Mouse (Mus musculus) gastrocnemius, postnatal 25 days (tissue): ENCODE data around the gene Fam19a3. TPM values are rescaled to one million over a fixed set of nuclear protein-coding genes. Genes with fewer than 3 reads are reported as not detected.
"Not testable (repeated sequence)": the region's sequence is repeated elsewhere in the genome, so short reads cannot be mapped to it uniquely, and the experiment has no call there.

ENCODE experiments used
- DNase-seq: peaks from one replicate; pipeline ENCODE4 v3.0.0; 2022
- long read RNA-seq, 2 experiments: library from polyadenylated mRNA; stranded (forward); transcript quantifications; one replicate each; pipeline ENCODE4 v2.0.0; 2021
- total RNA-seq, 2 experiments: library from RNA; stranded (reverse); gene quantifications; 1 replicate in 1 of 2; 2 replicates in 1 of 2; pipeline ENCODE4 v1.2.3; 2021

Gene Fam19a3
- 1 to 10 TPM; 4.0 to 4.6 TPM for total RNA-seq
- long read RNA-seq, experiment 1, result 0 reads
- long read RNA-seq, experiment 2, result 0 reads

DNA sequence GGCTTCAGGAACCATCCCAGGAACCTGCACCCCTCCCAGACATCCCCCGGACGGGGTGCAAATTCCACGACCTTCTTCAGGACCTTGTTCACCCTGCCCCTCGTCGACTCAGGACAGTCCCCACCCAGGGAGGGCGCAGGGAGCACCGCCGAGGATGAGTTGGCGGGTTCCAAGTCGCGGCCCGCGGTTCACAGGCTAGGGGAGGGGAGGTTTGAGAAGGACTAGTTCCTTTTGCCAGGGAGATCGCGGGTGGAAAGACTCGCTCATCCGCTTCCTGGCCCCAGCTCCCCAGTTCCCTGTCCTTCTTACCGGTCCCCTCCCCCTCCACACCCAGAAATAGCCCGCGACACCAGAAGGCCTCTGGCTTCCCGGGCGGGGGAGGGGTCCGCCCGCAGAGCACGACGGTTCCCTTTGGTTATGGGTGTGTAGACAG is at the start of gene Fam19a3:
TSS of gene Fam19a3 (minus strand) at position 370 of the 433 bp plus-strand sequence.
- DNase-seq, result peak; percentile 80

DNA sequence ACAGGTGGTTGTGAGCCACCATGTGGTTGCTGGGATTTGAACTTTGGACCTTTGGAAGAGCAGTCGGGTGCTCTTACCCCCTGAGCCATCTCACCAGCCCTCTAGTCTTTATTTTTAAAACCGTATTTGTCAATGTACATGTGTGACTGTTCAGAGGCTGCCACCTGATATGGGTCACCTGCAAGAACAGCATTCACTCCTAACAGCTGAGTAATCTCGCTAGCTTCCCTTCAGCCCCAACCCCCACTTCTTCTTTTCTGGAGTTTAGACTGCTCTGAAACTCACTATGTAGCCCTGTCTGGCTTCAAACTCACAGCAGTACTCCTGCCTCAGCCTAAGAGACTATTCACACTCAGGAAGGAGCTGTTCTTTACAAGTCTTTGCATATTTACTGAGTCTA is 40.8 kb upstream of the Fam19a3 start:
- no peak for DNase-seq

GRCm38 (mm10) chr3:104820426-104820825 is 38.8 kb upstream of the Fam19a3 start:
- DNase-seq, result no peak

DNA sequence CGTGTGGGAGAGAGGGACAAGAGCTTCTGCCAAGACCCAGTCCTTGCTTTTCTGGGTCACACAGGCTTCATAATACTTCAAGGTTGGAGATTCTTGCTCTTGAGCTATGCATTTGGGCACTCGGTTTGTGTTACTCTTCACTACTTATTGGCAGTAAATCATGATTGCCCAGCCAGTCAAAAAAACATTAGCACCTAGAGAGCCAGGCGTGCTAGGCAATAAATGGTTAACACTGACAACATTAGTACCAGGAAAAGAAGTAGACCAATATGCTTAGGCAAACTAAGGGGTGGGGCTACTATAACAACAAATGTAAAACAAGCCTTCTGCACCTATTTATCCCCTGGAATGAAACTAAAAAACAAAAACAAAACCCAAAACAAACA is 37.1 kb upstream of the Fam19a3 start:
- no peak for DNase-seq

DNA sequence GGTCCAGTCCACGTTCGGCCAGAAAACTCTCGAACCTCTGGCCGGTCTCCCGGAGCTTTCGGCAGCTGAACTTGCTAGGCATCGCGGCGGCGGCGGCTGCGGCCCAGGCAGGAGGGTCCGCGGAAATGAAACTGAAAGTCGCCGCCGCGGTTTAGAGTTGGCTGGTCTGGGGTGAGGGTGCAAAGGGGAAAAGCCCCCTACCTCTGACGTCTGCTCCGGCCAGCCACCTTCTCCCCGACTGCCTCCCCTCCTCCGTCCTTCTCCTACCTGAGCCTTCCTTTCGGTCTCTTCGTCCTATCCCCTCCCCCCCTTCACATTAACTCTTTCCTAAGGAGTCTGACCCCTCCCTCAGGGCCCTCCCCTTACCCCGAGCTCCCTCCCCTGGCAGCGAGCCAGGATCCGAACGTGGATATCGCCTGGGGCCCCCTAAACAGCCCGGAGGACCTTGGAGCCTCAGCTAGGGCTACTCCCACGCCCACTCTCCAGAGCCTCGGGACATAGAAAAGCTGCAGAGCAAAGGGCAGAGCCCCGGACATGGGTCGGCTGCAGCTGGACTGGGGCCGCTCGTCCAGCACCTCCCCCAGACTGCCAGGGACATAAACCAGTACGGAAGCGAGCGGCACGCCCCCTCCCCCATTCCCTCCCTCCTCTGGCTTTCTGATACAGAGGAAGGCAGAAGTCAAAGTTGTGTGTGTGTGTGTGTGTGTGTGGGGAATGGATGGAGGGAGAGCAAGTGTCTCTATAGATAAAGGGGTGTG is 36.5 kb upstream of the Fam19a3 start, which contains the start of gene Mov10:
TSS of gene Mov10 (minus strand) at position 573 of the 758 bp plus-strand sequence.
- peak; percentile 66 for DNase-seq

GRCm38 (mm10) chr3:104817481-104817990 is 35.9 kb upstream of the Fam19a3 start:
- peak; percentile 59 for DNase-seq

DNA sequence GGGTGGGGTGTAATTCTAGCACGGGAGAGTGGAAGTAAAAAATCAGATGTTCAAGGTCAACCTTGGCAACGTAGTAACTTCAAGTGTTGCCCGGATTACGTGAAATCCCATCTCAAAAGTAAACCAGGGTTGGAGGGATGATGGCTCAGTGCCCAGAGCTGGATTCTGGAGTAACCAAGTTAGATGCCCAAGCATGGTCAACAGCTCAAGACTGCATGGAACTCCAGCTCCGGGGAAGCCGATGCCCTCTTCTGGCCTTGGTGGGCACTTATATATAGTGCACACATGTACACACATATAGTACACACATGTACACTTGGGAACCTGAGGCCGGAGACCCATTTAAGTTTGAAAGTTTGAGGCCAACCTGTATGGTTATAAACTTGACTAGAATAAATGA is 34.5 kb upstream of the Fam19a3 start:
- DNase-seq, result no peak

GRCm38 (mm10) chr3:104815346-104815745 is 33.7 kb upstream of the Fam19a3 start:
- DNase-seq, result no peak

GRCm38 (mm10) chr3:104814746-104815145 is 33.1 kb upstream of the Fam19a3 start:
- DNase-seq, result no peak

DNA sequence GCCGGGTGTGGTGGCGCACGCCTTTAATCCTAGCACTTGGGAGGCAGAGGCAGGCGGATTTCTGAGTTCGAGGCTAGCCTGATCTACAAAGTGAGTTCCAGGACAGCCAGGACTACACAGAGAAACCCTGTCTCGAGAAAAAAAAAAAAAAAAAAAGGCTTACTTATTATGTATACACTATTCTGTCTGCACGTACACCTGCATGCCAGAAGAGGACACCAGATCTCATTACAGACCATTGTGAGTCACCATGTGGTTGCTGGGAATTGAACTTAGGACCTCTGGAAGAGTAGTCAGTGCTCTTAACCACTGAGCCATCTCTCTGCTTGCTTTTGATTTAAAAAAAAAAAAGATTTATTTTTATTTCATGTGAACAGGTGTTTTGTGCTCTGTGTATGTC is 31.6 kb upstream of the Fam19a3 start:
- not testable (repeated sequence) for DNase-seq

- DNase-seq, result no peak
Observed at GRCm38 (mm10) chr3:104812254-104812653, 30.6 kb upstream of the Fam19a3 start.

DNA sequence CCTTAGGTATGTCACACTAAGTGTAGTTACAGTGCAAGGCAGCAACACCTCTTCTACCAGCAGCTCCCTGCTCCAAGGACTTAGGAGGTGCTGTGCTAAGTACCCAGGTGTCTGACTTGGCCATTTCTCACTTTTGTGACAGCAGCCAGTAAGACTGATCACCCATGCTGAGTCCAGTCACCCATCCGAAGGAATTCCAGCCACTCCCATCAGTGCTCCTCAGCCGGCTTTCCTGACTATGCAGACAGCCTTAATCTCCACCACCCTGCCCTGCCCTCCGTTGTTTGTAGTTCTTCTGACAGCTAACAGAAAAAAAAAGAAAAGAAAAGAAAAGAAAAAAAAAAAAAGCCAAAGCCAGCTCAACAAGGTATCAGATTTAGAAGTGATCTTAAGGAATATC is 30.1 kb upstream of the Fam19a3 start:
- DNase-seq, result no peak

- no peak for DNase-seq
Observed at GRCm38 (mm10) chr3:104805539-104805938, 23.9 kb upstream of the Fam19a3 start.

- DNase-seq, result no peak
Observed at GRCm38 (mm10) chr3:104804312-104804711, 22.7 kb upstream of the Fam19a3 start.

GRCm38 (mm10) chr3:104801481-104801880 is 19.8 kb upstream of the Fam19a3 start:
- no peak for DNase-seq

- DNase-seq, result no peak
Observed at GRCm38 (mm10) chr3:104800681-104801080, 19.0 kb upstream of the Fam19a3 start.

DNA sequence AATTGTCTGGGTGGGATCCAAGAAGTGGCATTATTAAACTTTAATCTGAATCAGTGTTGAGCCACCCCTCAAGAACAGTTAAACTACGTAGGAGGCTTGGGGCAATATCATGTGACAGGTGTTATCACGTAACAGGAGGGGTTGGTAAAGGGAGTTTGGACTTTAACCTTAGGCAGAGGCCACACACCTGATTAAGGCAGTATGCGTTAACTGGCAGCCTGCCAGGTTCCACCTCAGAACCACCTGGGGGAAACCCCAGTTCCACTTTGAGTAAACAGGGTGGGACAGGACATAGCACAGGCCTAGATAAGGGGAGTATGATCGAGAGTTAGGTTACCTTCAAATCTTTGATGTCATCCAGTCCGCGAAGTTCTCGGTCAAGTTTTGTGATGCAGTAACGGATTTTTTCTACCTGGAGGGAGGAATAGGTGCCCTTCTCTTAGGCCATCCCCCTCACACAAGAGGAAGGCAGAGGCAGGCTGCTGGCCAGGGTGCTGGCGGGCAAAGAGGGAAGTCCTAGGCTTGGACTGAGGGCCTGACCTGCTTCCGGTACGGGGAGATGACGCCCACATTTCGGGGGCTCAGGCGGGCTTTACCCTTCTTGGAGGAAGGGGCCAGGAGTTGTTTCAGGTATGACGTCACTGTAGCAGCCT is 14.9 kb upstream of the Fam19a3 start:
- no peak for DNase-seq

- no peak for DNase-seq
Observed at GRCm38 (mm10) chr3:104795661-104796340, 14.2 kb upstream of the Fam19a3 start.

DNA sequence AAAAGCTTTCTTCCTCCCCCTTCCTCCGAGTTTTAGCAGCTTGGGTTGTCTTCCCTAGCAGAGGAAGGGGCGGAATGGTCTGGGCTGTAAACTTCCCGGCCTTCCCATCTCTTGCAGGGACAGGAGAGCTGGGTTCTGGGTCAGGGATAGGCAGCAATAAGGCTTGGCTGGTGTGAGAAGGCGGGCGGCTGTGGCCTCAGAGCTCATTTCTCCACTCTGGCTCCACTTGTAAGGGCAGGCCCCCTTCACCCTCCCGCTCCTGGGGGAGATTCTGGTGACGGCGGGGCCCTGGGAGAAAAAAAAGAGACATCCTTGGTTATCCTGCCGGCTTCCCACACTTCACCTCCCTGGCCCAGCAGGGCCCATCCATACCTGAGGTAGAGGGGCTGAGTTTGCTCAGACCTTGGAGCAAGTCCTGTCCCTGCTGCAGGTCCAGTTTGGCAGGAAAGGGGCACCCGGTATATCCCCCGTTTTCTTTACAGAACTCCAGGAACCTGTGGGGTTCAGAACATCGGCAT is 13.4 kb upstream of the Fam19a3 start:
- no peak for DNase-seq

GRCm38 (mm10) chr3:104793871-104794828 is 12.5 kb upstream of the Fam19a3 start:
- DNase-seq, result peak; percentile 85
